Mouse (Mus musculus) CD4-positive, CD25-positive, alpha-beta regulatory T cell, adult 2 months (primary cell): ENCODE measurements around the gene Arsb.
"Not testable (repeated sequence)": the region's sequence is repeated elsewhere in the genome, so short reads cannot be mapped to it uniquely, and the experiment has no call there.

Experiments used
- DNase-seq: peaks from one replicate; pipeline ENCODE4 v3.0.0-alpha.2; 2012; ENCODE audit warnings: low read depth, low spot score

Gene Arsb

GRCm38 (mm10) chr13:93787647-93788046 is 16.2 kb downstream of the Arsb start:
- DNase-seq = no peak

GRCm38 (mm10) chr13:93792945-93793642 is 21.7 kb downstream of the Arsb start:
- DNase-seq = peak; percentile 47

GRCm38 (mm10) chr13:93793643-93794182 is 22.3 kb downstream of the Arsb start:
- no peak for DNase-seq

GRCm38 (mm10) chr13:93797011-93797600 is 25.7 kb downstream of the Arsb start:
- DNase-seq = no peak

GRCm38 (mm10) chr13:93810311-93810710 is 38.9 kb downstream of the Arsb start:
- DNase-seq = not testable (repeated sequence)

GRCm38 (mm10) chr13:93814081-93814480 is 42.7 kb downstream of the Arsb start:
- DNase-seq = no peak

GRCm38 (mm10) chr13:93814676-93815075 is 43.2 kb downstream of the Arsb start:
- DNase-seq = peak; percentile 51

GRCm38 (mm10) chr13:93815128-93815527 is 43.7 kb downstream of the Arsb start:
- DNase-seq = no peak

GRCm38 (mm10) chr13:93816127-93816526 is 44.7 kb downstream of the Arsb start:
- no peak for DNase-seq

GRCm38 (mm10) chr13:93816688-93817331 is 45.4 kb downstream of the Arsb start:
- no peak for DNase-seq

- DNase-seq = no peak
These were observed 48.7 kb downstream of the Arsb start for GRCm38 (mm10) chr13:93820173-93820572.

GRCm38 (mm10) chr13:93822001-93822400 is 50.6 kb downstream of the Arsb start:
- no peak for DNase-seq

- no peak for DNase-seq
These were observed 54.5 kb downstream of the Arsb start for GRCm38 (mm10) chr13:93825792-93826558.

GRCm38 (mm10) chr13:93827745-93828144 is 56.3 kb downstream of the Arsb start:
- no peak for DNase-seq

GRCm38 (mm10) chr13:93829565-93830293 is 58.3 kb downstream of the Arsb start:
- DNase-seq = peak; percentile 4

- no peak for DNase-seq
These were observed 58.8 kb downstream of the Arsb start for GRCm38 (mm10) chr13:93830294-93830645.

- no peak for DNase-seq
These were observed 66.2 kb downstream of the Arsb start for GRCm38 (mm10) chr13:93837481-93838225.

- DNase-seq = no peak
These were observed 67.2 kb downstream of the Arsb start for GRCm38 (mm10) chr13:93838431-93839136.

GRCm38 (mm10) chr13:93839137-93839630 is 67.8 kb downstream of the Arsb start:
- DNase-seq = no peak

GRCm38 (mm10) chr13:93839721-93840120 is 68.3 kb downstream of the Arsb start:
- no peak for DNase-seq
